Mouse (Mus musculus) liver, embryonic 15.5 days (tissue): ENCODE measurements around the gene Lrrc18. TPM values are rescaled to one million over a fixed set of nuclear protein-coding genes. Genes with fewer than 3 reads are reported as not detected.

Source experiments
- ATAC-seq: fragments of 200-750 bp; cut with Nextera tagmentation; 2 replicates; pipeline ENCODE4 v1.8.0; 2017; ENCODE audit warnings: moderate number of reproducible peaks, mild to moderate bottlenecking, moderate library complexity; ENCODE audit not compliant: insufficient read depth
- H3K27ac ChIP-seq: fragments of 300-500 bp; sonication (generic); replicated peaks from 2 replicates; pipeline ENCODE4 v1.5.1; 2015; ENCODE audit warnings: mild to moderate bottlenecking, inconsistent platforms
- H3K27me3 ChIP-seq: fragments of 300-500 bp; sonication (generic); 2 replicates; pipeline ENCODE4 v1.6.1; 2015; ENCODE audit warnings: mild to moderate bottlenecking, inconsistent platforms
- H3K36me3 ChIP-seq: fragments of 300-500 bp; sonication (generic); replicated peaks from 2 replicates; pipeline ENCODE4 v1.6.1; 2015; ENCODE audit warnings: moderate library complexity, mild to moderate bottlenecking, inconsistent platforms
- H3K4me1 ChIP-seq: fragments of 300-500 bp; sonication (generic); replicated peaks from 2 replicates; pipeline ENCODE4 v1.6.1; 2015; ENCODE audit warnings: inconsistent platforms
- H3K4me2 ChIP-seq: fragments of 300-500 bp; sonication (generic); 2 replicates; pipeline ENCODE4 v1.6.1; 2015; ENCODE audit warnings: moderate library complexity, mild to moderate bottlenecking, inconsistent platforms
- H3K4me3 ChIP-seq: fragments of 300-500 bp; sonication (generic); replicated peaks from 2 replicates; pipeline ENCODE4 v1.5.1; 2015; ENCODE audit warnings: mild to moderate bottlenecking, inconsistent platforms
- H3K9ac ChIP-seq: fragments of 300-500 bp; sonication (generic); 2 replicates; pipeline ENCODE4 v1.6.1; 2015; ENCODE audit warnings: moderate library complexity, mild to moderate bottlenecking, inconsistent platforms
- H3K9me3 ChIP-seq: fragments of 300-500 bp; sonication (generic); replicated peaks from 2 replicates; pipeline ENCODE4 v1.6.1; 2016; ENCODE audit warnings: inconsistent platforms
- WGBS: fragments of 180-500 bp; shearing (Covaris S2); methylation state at CpG from one replicate; pipeline ENCODE4 v1.1.7; 2015; ENCODE audit warnings: mixed read lengths; ENCODE audit not compliant: insufficient replicate concordance; 5-methylcytosine and 5-hydroxymethylcytosine counted together
- polyA plus RNA-seq: library from polyadenylated mRNA; unstranded; fragments of >200 nt; fragmentation: Nextera tagmentation; extraction: Ambion mirVana; gene quantifications from 2 replicates; pipeline ENCODE4 v1.2.1, GENCODE M21; 2015

The Lrrc18 gene
- polyA plus RNA-seq, 1 experiment from 2014 or later, result 0.08 TPM

- no peak for ATAC-seq
- H3K9me3 ChIP-seq, result no peaks in the 10 kb centered on the region
- no peak overlapping the region for H3K27ac ChIP-seq
- WGBS, result 52% methylated on average over 10 of the region's 10 CpGs
- no peak overlapping the region for H3K4me2 ChIP-seq
- no peak overlapping the region for H3K4me3 ChIP-seq
- no peaks in the 10 kb centered on the region for H3K36me3 ChIP-seq
- no peaks in the 10 kb centered on the region for H3K27me3 ChIP-seq
- H3K4me1 ChIP-seq, result no peaks in the 10 kb centered on the region
- no peak overlapping the region for H3K9ac ChIP-seq
Observed at GRCm38 (mm10) chr14:32999511-32999910, 8.3 kb downstream of the Lrrc18 start.

DNA sequence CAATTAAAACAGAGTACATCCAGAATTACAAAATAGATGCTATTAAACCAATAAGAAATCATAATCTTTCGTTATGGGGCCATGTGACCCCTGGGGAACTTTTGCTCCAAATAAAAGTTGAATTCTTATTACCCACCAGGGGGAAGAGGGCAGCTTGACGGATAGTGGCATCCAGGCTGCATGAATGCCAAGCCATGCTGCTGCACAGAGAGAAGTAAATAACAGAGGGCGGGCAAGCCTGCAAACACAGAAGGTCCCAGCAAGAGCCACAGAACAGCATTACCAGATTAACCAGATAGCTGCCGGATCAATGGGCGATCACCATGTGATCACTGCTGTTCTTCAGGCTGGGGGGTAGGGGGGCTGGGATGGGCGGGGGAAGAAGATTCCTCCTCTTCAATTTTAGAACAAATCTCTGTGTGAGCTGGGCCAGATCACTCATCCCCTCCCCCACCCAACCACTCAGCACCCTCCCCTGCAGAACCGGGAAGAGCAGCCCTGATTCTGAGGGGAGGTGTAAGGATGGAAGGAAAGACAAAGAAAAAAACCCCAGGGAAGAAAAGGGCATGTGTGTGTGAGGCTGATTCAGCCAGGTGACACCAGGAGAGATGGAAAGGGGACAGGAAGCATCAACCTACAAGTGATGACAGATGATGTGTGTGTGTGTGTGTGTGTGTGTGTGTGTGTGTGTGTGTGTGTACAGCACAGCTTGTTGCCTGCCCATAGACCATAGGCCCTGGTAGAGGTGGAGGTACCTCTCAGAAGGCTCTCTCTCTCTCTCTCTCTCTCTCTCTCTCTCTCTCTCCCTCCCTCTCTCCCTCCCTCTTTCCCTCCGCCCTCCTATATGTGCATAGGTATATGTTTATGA lies 9.2 kb downstream of the Lrrc18 start:
- no peak for ATAC-seq
- Histone ChIP-seq H3K4me1 (no peaks in the 10 kb centered on the region), H3K36me3 (no peaks in the 10 kb centered on the region), H3K4me3 (no peak overlapping the region), H3K9ac (no peak overlapping the region), H3K27me3 (no peaks in the 10 kb centered on the region), H3K9me3 (no peaks in the 10 kb centered on the region), H3K27ac (no peak overlapping the region), H3K4me2 (no peak overlapping the region)
- WGBS, result 62% methylated on average over 8 of the region's 8 CpGs

DNA sequence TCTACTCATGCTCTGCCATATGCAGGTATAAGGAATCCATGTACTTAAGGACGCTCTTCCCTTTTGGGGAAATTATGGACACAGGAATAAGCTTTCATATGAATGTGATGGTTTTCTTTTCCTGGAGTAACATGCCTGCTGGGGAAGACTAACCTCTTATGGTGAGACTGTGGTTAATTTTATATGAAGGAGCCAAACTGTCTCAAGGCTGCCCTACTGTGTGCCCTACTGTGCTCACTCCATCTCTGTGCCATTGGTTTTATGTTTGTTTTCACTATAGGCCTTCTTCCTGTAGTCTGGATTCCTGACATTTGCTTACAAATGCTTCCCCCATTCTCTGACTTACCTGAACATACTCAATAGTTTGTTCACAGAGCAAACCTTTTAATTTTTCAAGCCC lies 13.9 kb downstream of the Lrrc18 start:
- WGBS, result 69% methylated on average over 1 of the region's 1 CpGs
- Histone ChIP-seq H3K36me3 (no peaks in the 10 kb centered on the region), H3K4me1 (no peaks in the 10 kb centered on the region), H3K9me3 (no peaks in the 10 kb centered on the region), H3K27me3 (no peaks in the 10 kb centered on the region), H3K4me3 (no peak overlapping the region), H3K4me2 (no peak overlapping the region), H3K9ac (no peak overlapping the region), H3K27ac (no peak overlapping the region)
- no peak for ATAC-seq

- WGBS, result 60% methylated on average over 1 of the region's 1 CpGs
Observed at GRCm38 (mm10) chr14:33007638-33008037, 16.5 kb downstream of the Lrrc18 start.

GRCm38 (mm10) chr14:33019050-33019449 lies 27.9 kb downstream of the Lrrc18 start:
- Histone ChIP-seq H3K9ac (no peak overlapping the region), H3K4me1 (no peaks in the 10 kb centered on the region), H3K36me3 (no peaks in the 10 kb centered on the region), H3K27ac (no peak overlapping the region), H3K27me3 (no peaks in the 10 kb centered on the region), H3K4me3 (no peak overlapping the region), H3K9me3 (no peaks in the 10 kb centered on the region), H3K4me2 (no peak overlapping the region)
- no peak for ATAC-seq
- WGBS, result 60% methylated on average over 3 of the region's 3 CpGs

More at GRCm38 (mm10) chr14:33007638-33008037, 16.5 kb downstream of the Lrrc18 start:
- ATAC-seq, result no peak
- Histone ChIP-seq H3K36me3 (no peaks in the 10 kb centered on the region), H3K4me3 (no peak overlapping the region), H3K9ac (no peak overlapping the region), H3K27me3 (no peaks in the 10 kb centered on the region), H3K4me1 (no peaks in the 10 kb centered on the region), H3K9me3 (no peaks in the 10 kb centered on the region), H3K4me2 (no peak overlapping the region), H3K27ac (no peak overlapping the region)

GRCm38 (mm10) chr14:33019606-33020005 lies 28.4 kb downstream of the Lrrc18 start:
- Histone ChIP-seq H3K4me1 (no peaks in the 10 kb centered on the region), H3K9ac (no peak overlapping the region), H3K4me2 (no peak overlapping the region), H3K9me3 (no peaks in the 10 kb centered on the region), H3K27ac (no peak overlapping the region), H3K27me3 (no peaks in the 10 kb centered on the region), H3K4me3 (no peak overlapping the region), H3K36me3 (no peaks in the 10 kb centered on the region)
- 68% methylated on average over 5 of the region's 5 CpGs for WGBS
- ATAC-seq, result no peak

DNA sequence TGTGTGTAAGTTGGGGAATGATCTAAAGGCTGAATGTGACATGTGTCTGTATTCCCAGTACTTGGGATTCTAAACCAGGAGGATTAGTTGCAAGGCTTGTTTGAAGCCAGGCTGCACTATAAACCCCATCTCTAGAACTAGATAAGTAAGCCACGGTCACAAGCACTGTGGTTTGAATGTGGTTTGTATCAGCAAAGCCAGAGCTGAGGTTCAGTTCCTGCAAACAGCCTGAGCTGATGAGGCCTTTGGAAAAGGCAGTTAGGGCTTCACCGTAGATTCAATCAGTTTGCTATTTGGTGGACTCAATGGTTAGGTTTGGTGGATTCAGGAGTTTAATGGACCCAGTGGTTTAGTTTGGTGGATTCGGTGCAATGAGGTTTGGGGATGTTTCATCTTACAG lies 39.7 kb downstream of the Lrrc18 start:
- no peaks in the 10 kb centered on the region for H3K9me3 ChIP-seq
- no peak overlapping the region for H3K9ac ChIP-seq
- H3K27me3 ChIP-seq, result no peaks in the 10 kb centered on the region
- no peak overlapping the region for H3K4me2 ChIP-seq
- no peak overlapping the region for H3K4me3 ChIP-seq
- no peaks in the 10 kb centered on the region for H3K36me3 ChIP-seq
- 22% methylated on average over 3 of the region's 3 CpGs for WGBS
- no peak for ATAC-seq
- no peak overlapping the region for H3K27ac ChIP-seq
- H3K4me1 ChIP-seq, result no peaks in the 10 kb centered on the region

DNA sequence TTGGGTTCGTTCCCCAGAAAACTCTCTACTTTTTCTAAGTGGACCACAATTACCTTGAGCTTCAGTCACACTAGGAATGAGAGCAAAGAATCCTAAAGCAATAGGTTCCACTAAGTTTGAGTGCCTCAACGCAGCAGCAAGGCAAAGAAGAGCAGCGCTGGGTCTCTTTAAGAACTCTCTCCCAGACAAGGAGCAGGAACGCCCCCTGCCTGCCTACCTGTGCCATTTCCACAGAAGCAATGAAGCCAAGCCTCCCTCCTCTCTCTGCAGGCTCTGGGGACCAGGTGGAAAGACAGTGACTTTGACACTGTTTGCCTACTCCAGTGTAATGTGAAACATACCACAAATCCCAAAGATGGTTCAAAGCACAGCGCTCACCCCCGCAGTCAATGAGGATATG lies 42.2 kb downstream of the Lrrc18 start:
- Histone ChIP-seq H3K27me3 (no peaks in the 10 kb centered on the region), H3K4me1 (no peaks in the 10 kb centered on the region), H3K36me3 (no peaks in the 10 kb centered on the region), H3K9me3 (no peaks in the 10 kb centered on the region), H3K27ac (no peak overlapping the region), H3K9ac (no peak overlapping the region), H3K4me3 (no peak overlapping the region), H3K4me2 (no peak overlapping the region)
- 50% methylated on average over 6 of the region's 6 CpGs for WGBS
- no peak for ATAC-seq

- Histone ChIP-seq H3K27me3 (no peaks in the 10 kb centered on the region), H3K4me3 (no peak overlapping the region), H3K9me3 (no peaks in the 10 kb centered on the region), H3K4me2 (no peak overlapping the region), H3K9ac (no peak overlapping the region), H3K4me1 (no peaks in the 10 kb centered on the region), H3K36me3 (no peaks in the 10 kb centered on the region), H3K27ac (no peak overlapping the region)
- 78% methylated on average over 5 of the region's 5 CpGs for whole genome bisulfite sequencing
- no peak for ATAC-seq
Observed at GRCm38 (mm10) chr14:33035386-33035785, 44.2 kb downstream of the Lrrc18 start.

GRCm38 (mm10) chr14:33036811-33037210 lies 45.6 kb downstream of the Lrrc18 start:
- no peaks in the 10 kb centered on the region for H3K9me3 ChIP-seq
- 45% methylated on average over 3 of the region's 3 CpGs for WGBS
- no peak overlapping the region for H3K4me3 ChIP-seq
- H3K27ac ChIP-seq, result no peak overlapping the region
- H3K36me3 ChIP-seq, result no peaks in the 10 kb centered on the region
- no peaks in the 10 kb centered on the region for H3K27me3 ChIP-seq
- H3K4me1 ChIP-seq, result no peaks in the 10 kb centered on the region
- no peak overlapping the region for H3K4me2 ChIP-seq
- no peak for ATAC-seq
- no peak overlapping the region for H3K9ac ChIP-seq

GRCm38 (mm10) chr14:33045217-33045616 lies 54.0 kb downstream of the Lrrc18 start:
- Histone ChIP-seq H3K4me2 (no peak overlapping the region), H3K4me1 (no peaks in the 10 kb centered on the region), H3K27me3 (no peaks in the 10 kb centered on the region), H3K27ac (no peak overlapping the region), H3K4me3 (no peak overlapping the region), H3K9ac (no peak overlapping the region), H3K36me3 (no peaks in the 10 kb centered on the region), H3K9me3 (no peaks in the 10 kb centered on the region)
- 65% methylated on average over 3 of the region's 3 CpGs for WGBS
- no peak for ATAC-seq

DNA sequence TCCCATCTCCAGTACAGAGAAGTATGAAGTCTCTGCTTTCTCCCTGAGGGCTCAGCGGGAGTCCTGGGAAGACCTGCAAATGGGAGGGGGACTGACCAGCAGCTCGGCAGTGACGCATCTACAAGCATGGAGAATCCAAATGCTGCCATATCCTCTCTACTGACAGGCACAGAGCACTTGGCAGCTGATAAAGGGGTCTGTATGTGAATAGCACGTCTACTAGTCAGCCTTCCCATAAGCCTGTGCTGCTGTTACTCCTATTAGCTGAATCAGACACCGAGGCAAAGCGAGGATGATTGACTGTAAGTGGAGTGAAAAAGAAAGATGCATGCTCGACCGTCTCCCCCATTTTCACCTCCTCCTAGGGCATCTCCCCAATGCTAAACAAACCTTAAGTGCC lies 62.3 kb downstream of the Lrrc18 start:
- H3K4me1 ChIP-seq, result no peaks in the 10 kb centered on the region
- no peak overlapping the region for H3K4me3 ChIP-seq
- ATAC-seq, result no peak
- WGBS, result 62% methylated on average over 8 of the region's 8 CpGs
- H3K9ac ChIP-seq, result no peak overlapping the region
- no peak overlapping the region for H3K27ac ChIP-seq
- H3K27me3 ChIP-seq, result no peaks in the 10 kb centered on the region
- no peaks in the 10 kb centered on the region for H3K36me3 ChIP-seq
- no peaks in the 10 kb centered on the region for H3K9me3 ChIP-seq
- no peak overlapping the region for H3K4me2 ChIP-seq
